Mouse (Mus musculus) embryonic fibroblast, embryonic 13.5 days (primary cell): ENCODE data around the gene Stim1. TPM values are rescaled to one million over a fixed set of nuclear protein-coding genes. Genes with fewer than 3 reads are reported as not detected.
A peak's percentile ranks its signal among the peaks of the same experiment; 100 is the strongest.
"Not testable (repeated sequence)": the region's sequence is repeated elsewhere in the genome, so short reads cannot be mapped to it uniquely, and the experiment has no call there.

ENCODE experiments used
- H3K27ac ChIP-seq: 2 replicates; pipeline ENCODE4 v1.5.1; 2012; ENCODE audit warnings: low read length, control low read depth, inconsistent platforms; ENCODE audit not compliant: insufficient read depth
- H3K4me1 ChIP-seq: 2 replicates; pipeline ENCODE4 v1.6.1; 2011; ENCODE audit warnings: low read length; ENCODE audit not compliant: control insufficient read depth, insufficient read depth
- H3K4me3 ChIP-seq: 2 replicates; pipeline ENCODE4 v1.5.1; 2011; ENCODE audit warnings: mild to moderate bottlenecking, control low read depth, low read length; ENCODE audit not compliant: insufficient read depth
- CTCF ChIP-seq: IDR thresholded peaks from 2 replicates; pipeline ENCODE4 v1.5.1; 2011; ENCODE audit warnings: mild to moderate bottlenecking, control low read depth, low read length, moderate library complexity, borderline replicate concordance; ENCODE audit not compliant: insufficient read depth
- POLR2A ChIP-seq: IDR thresholded peaks from 2 replicates; pipeline ENCODE4 v1.6.1; 2011; ENCODE audit warnings: low read depth, mild to moderate bottlenecking, control low read depth, low read length, moderate library complexity
- polyA plus RNA-seq: library from polyadenylated mRNA; stranded (reverse); fragments of >200 nt; gene quantifications from 2 replicates; pipeline ENCODE4 v1.2.4, GENCODE M21; 2011; ENCODE audit warnings: low read depth; ENCODE audit not compliant: missing spikeins, insufficient read length

Stim1 gene
- polyA plus RNA-seq, 1 experiment, result 27.6 TPM

DNA sequence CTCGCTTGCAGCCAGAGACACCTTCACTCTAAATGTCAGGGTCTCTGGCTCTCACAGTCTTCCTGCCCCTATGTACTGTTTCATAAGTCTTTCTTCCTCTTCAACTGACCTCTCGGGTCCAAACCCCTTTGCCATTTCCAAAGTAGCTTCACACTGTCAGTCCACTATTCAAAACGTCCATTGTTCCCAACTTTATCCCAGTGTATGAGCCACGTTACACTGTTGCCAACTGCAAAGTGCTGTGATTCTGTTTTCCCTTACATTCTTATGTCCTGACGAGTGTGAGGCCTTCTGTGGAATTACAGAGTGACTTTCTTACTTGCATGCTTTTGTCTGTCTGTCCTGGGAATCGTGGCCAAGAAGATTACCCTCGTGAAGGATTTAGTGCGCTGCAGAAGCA, 200.0 kb downstream of the Stim1 start:
- no peaks in the 10 kb centered on the region for H3K4me1 ChIP-seq
- TF ChIP-seq POLR2A (no peak), CTCF (no peak)
- peak overlapping the region; percentile 45; the same call in 1 of the 2 replicates for H3K27ac ChIP-seq
- no peak overlapping the region for H3K4me3 ChIP-seq

DNA sequence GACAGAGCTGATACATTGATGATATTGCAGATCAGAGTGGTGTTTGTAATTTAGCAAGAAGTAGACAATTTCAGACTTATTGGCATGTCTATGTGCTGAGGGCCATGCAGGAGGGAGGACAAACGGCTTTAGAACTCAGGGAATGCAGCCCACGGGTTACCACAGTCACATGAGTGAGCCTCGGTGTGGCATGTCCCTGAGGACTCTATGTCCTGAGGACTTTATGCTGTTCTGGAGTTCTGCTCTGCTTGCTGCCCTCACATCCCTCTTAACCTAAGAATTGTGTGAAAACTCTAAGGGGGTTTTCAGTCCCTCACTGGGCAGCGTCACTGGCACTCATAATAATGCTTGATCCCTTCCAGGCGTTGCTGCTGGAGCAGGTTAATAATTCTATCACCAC, 205.1 kb downstream of the Stim1 start:
- Histone ChIP-seq H3K4me1 (no peaks in the 10 kb centered on the region), H3K27ac (no peak overlapping the region), H3K4me3 (no peak overlapping the region)
- TF ChIP-seq CTCF (no peak), POLR2A (no peak)

DNA sequence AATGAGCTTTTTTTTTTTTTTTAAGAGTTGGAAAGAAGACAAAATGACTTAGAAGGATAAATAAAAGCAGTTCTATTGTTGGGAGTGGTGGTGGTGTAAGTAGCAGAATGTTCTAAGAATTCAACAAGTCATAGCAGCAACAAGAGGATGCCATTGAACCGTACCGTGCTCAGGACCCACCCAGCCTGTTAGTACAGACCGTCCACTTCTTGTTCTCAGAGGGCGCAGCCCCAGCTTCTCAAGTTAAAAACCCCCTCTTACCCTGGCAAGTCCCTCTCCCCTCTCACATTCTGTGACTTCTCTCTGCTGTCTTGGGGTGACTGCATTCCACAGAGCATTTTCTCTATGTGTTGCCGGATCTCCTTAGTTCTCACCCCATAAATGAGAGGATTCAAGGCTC, 209.0 kb downstream of the Stim1 start:
- H3K4me1 ChIP-seq, result no peaks in the 10 kb centered on the region
- TF ChIP-seq POLR2A (no peak), CTCF (no peak)
- H3K4me3 ChIP-seq, result no peak overlapping the region
- H3K27ac ChIP-seq, result no peak overlapping the region

DNA sequence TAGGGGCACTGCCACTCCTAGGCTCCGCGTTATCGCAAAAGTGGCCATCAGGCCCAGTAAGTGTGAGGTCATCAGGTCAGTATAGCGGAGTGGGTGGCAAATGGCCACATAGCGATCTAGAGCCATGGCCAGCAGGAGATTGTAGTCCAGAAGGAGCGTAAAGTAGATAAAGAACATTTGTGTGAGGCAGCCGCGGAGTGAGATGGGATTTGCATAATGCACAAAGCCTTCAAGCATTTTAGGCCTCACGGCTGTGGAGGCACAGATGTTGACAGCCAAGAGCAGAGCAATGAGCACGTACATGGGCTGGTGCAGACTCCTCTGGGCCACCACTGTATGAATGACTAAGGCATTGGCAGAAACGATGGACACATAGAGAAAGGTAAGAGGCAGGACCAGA, 209.8 kb downstream of the Stim1 start:
- TF ChIP-seq POLR2A (no peak), CTCF (no peak)
- H3K4me3 ChIP-seq, result no peak overlapping the region
- H3K27ac ChIP-seq, result no peak overlapping the region
- H3K4me1 ChIP-seq, result no peaks in the 10 kb centered on the region

DNA sequence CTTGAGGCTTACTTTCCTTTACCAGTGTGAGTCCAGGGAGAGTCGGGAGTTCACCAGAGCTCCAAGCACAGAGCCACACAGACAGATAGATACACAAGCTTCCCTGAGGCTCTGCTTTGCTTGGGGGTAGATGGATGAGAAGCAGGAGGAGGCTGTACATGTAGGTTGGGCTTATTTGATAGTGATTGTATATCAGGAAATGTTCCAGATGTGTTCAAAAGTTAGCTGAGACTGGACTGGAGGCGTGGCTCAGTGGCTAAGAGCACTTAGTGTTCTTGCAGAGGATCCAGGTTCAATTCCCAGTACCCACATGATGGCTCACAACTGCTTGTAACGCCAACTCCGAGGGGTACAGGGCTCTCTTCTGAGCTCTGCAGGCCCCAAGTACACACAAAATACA, 210.8 kb downstream of the Stim1 start:
- no peak overlapping the region for H3K4me3 ChIP-seq
- H3K27ac ChIP-seq, result peak overlapping the region; percentile 98
- no peak for TF ChIP-seq CTCF
- TF ChIP-seq POLR2A, result no peak
- H3K4me1 ChIP-seq, result 0 out of 2 replicates have a peak, but pooled peaks cover 3% of the 10 kb centered on the region

DNA sequence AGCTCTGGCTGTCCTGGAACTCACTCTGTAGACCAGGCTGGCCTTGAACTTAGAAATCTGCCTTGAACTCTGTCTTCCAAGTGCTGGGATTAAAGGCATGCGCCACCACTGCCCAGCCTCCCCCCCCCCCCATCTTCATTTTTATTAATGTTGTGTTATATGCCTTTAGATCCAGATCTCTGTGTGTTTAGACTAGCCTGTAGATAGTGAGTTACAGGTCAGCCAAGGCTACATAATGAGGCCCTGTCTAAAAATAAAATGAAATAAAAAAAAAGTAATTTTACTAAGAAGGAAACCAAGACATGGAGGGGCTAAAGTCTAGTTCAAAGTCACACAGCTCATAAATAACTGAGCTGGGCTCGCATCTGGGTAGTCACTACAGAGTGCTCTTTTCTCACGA, 211.3 kb downstream of the Stim1 start:
- Histone ChIP-seq H3K4me1 (peaks cover 3% of the 10 kb centered on the region; the same call in 1 of the 2 replicates), H3K27ac (peak overlapping the region; percentile 98), H3K4me3 (no peak overlapping the region)
- no peak for TF ChIP-seq CTCF
- TF ChIP-seq POLR2A, result no peak

DNA sequence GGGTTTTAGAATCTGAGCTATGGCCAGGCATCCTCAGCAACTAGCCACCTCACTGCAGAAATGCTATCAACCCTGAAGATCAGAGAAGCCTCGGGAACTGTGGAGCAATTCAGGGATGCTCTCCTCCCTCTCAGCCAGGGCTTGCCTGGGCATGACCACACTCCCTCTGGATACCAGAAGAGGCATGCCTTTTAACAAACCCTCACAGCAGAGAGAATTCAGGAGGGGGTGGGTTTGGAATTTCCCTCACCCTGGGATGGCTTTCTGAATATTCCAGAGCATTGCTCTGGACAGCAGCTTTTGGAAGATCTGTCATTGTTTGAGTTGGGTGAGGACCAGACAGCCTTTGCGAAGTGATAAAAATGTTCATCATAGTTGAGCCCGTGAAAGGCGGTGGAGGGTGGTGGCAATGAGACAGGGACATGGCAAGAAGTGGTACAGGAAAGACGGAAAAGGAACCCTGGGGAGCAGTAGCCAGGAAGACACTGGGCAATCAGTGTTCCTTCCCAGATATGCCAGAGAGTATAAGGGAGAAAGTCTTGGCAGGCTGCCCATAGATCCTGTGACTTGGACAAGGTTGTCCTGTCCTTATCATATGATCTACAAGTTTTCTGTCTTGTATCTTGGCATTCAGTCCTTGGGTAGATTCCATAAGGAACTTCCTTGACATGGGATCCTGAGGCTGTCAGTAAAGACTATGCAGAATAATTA, 211.9 kb downstream of the Stim1 start:
- peak overlapping the region; percentile 98 for H3K27ac ChIP-seq
- H3K4me1 ChIP-seq, result peaks cover 3% of the 10 kb centered on the region; the same call in 1 of the 2 replicates
- no peak for TF ChIP-seq CTCF
- TF ChIP-seq POLR2A, result peak; percentile 44
- no peak overlapping the region for H3K4me3 ChIP-seq

DNA sequence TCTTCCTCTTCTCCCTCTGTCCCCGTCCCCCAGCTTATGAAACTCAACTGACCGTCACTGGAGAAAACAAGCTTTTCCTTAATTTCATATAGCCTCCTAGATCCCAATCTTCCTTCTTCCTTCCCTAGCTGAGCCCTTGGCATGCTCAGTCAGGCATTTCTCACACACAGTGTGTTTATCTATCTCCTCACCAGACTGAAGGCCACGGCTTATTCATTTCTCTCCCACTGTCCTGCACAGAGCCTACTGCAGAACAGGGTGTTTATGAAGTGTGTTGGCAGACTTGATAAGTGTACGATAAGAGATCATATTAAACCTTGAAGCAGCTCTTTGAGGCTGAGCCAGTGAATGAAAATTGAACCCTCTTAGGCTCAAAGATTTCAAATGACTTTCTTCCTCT, 213.2 kb downstream of the Stim1 start:
- TF ChIP-seq POLR2A, result no peak
- no peak for TF ChIP-seq CTCF
- Histone ChIP-seq H3K4me1 (peaks cover 3% of the 10 kb centered on the region; the same call in 1 of the 2 replicates), H3K4me3 (no peak overlapping the region), H3K27ac (peak overlapping the region; percentile 98)

DNA sequence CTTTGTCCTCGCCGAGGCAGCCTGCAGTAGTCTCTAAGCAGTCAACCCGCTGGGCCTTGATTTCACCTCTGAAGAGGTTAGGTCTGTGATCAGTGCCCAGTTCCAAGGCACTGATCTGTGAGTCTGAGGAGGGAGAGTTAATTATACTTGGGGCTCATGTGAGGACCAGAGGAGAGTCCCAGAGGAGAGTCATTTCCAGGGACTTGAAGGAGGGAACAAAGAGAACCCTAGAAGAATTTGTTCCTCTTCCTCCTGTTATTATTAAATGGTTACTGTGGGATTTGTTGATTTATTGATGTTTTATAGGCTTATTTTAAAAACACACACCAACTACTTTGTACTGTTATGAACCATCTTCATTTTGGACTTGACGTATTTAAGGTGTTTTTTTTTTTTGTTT, 214.0 kb downstream of the Stim1 start, which contains the start of gene Olfr543:
Gene Olfr543, minus strand, starts transcription at position 101 of the 400 bp plus-strand sequence.
- Histone ChIP-seq H3K27ac (peak within 1 kb of the TSS; percentile 98), H3K4me3 (no peak within 1 kb of the TSS), H3K4me1 (peaks cover 3% of the 10 kb centered on the region; the same call in 1 of the 2 replicates)
- no peak for TF ChIP-seq POLR2A
- no peak for TF ChIP-seq CTCF

DNA sequence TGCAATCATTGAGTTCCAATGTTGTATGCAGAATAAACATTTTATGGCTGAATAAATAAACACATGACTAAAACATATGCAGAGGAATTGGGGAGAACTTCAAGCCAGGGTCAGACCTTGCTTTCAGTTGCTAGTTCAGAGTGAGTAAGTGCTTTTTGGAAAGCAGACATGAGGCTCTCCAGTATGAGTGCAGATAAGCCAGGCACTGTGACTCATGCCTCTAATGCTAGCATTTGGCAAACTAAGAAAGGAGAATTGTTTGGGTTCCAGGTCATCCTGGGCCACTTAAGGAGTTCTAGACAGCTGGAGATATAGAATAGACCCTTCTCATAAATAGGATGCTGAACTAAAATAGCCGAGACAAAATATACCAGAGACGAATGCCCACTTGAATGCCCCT, 216.1 kb downstream of the Stim1 start:
- H3K4me3 ChIP-seq, result no peak overlapping the region
- peaks cover 3% of the 10 kb centered on the region; the same call in 1 of the 2 replicates for H3K4me1 ChIP-seq
- TF ChIP-seq CTCF (no peak), POLR2A (no peak)
- peak overlapping the region; percentile 80 for H3K27ac ChIP-seq

DNA sequence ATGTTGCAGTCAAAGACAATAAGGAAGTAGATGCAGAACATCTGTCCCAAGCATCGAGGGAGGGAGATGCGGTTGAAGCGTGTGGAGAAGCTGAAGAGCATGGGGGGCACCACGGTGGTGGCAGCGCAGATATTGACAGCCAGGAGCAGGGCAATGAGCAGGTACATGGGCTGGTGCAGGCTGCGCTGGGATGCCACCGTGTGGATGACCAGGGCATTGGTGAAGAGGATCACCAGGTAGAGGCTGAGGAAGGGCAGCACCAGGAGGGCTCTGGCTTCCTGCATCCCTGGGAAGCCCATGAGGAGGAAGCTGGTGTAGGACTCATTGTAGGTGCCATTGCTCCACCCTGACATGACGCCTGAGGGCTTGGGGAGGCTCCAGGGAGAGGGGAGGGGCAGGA, 217.2 kb downstream of the Stim1 start:
- not testable (repeated sequence) for H3K4me3 ChIP-seq, H3K27ac ChIP-seq, H3K4me1 ChIP-seq
